Mouse (Mus musculus) retina, postnatal 7 days (tissue): ENCODE measurements around the gene Acat2.
"Not testable (repeated sequence)": the region's sequence is repeated elsewhere in the genome, so short reads cannot be mapped to it uniquely, and the experiment has no call there.

Experiments used
- DNase-seq: peaks from one replicate; pipeline ENCODE4 v3.0.0-alpha.2; 2012; ENCODE audit warnings: low read depth, low spot score

Gene Acat2

GRCm38 (mm10) chr17:12959377-12959776 is 1.2 kb downstream of the Acat2 start:
- DNase-seq: not testable (repeated sequence)

- no peak for DNase-seq
Observed at GRCm38 (mm10) chr17:12956664-12957063, 3.9 kb downstream of the Acat2 start.

- no peak for DNase-seq
Observed at GRCm38 (mm10) chr17:12949669-12950068, 10.9 kb downstream of the Acat2 start.

- DNase-seq: no peak
Observed at GRCm38 (mm10) chr17:12942459-12943162, 17.9 kb downstream of the Acat2 start.

GRCm38 (mm10) chr17:12941543-12942260 is 18.8 kb downstream of the Acat2 start:
- DNase-seq: no peak

GRCm38 (mm10) chr17:12940151-12940805 is 20.3 kb downstream of the Acat2 start, which contains the start of gene Acat3:
Gene Acat3, minus strand, starts transcription at chr17:12940600.
- no peak for DNase-seq

GRCm38 (mm10) chr17:12939377-12940148 is 21.0 kb downstream of the Acat2 start:
- not testable (repeated sequence) for DNase-seq

- no peak for DNase-seq
Observed at GRCm38 (mm10) chr17:12938077-12938476, 22.5 kb downstream of the Acat2 start.

GRCm38 (mm10) chr17:12937412-12937970 is 23.1 kb downstream of the Acat2 start:
- DNase-seq: no peak

- no peak for DNase-seq
Observed at GRCm38 (mm10) chr17:12935719-12936118, 24.8 kb downstream of the Acat2 start.

- not testable (repeated sequence) for DNase-seq
Observed at GRCm38 (mm10) chr17:12931576-12931975, 29.0 kb downstream of the Acat2 start.

GRCm38 (mm10) chr17:12925703-12926180 is 34.8 kb downstream of the Acat2 start:
- DNase-seq: no peak

- no peak for DNase-seq
Observed at GRCm38 (mm10) chr17:12925001-12925400, 35.5 kb downstream of the Acat2 start.

GRCm38 (mm10) chr17:12921073-12921472 is 39.5 kb downstream of the Acat2 start:
- no peak for DNase-seq

- DNase-seq: no peak
Observed at GRCm38 (mm10) chr17:12916588-12917380, 43.8 kb downstream of the Acat2 start.

- DNase-seq: peak; percentile 99
Observed at GRCm38 (mm10) chr17:12915881-12916583, 44.5 kb downstream of the Acat2 start, which contains the start of gene Mrpl18. Gene Mrpl18, minus strand, starts transcription at chr17:12916345.

- DNase-seq: peak; percentile 6
Observed at GRCm38 (mm10) chr17:12915488-12915880, 45.1 kb downstream of the Acat2 start, which contains the start of gene Tcp1. Gene Tcp1, plus strand, starts transcription at chr17:12915701.

- DNase-seq: no peak
Observed at GRCm38 (mm10) chr17:12910391-12910790, 50.2 kb downstream of the Acat2 start.
